Mouse (Mus musculus): ENCODE data around the gene Tsfm.

GRCm38 (mm10) chr10:126980933-126981530, 49.6 kb downstream of the Tsfm start:
- TF ChIP-seq POLR2A (IDR thresholded peaks at IDR 0.05; ENCODE audit: borderline replicate concordance, insufficient read depth, low read length) (no peak), CTCF (IDR thresholded peaks at IDR 0.05; ENCODE audit: borderline replicate concordance, insufficient read depth, low read depth, low read length) (no peak)
